Mouse (Mus musculus): Measurements from ENCODE around the gene Chaf1a. TPM values are rescaled to one million over a fixed set of nuclear protein-coding genes. Genes with fewer than 3 reads are reported as not detected.

The Chaf1a gene
- polyA plus RNA-seq, 1 experiment = 33.6 TPM

- no peak for TF ChIP-seq EP300 (IDR thresholded peaks at IDR 0.05; ENCODE audit: insufficient read depth, low read depth, low read length)
- no peak for TF ChIP-seq CTCF (IDR thresholded peaks at IDR 0.05; ENCODE audit: low read depth, low read length)
- TF ChIP-seq POLR2A (IDR thresholded peaks at IDR 0.05; ENCODE audit: insufficient read depth, low read length) = no peak
- H3K27ac ChIP-seq (ENCODE audit: insufficient read depth, low read length) = no peak overlapping the region
- H3K27me3 ChIP-seq (ENCODE audit: control insufficient read depth, insufficient read depth, low read length, poor library complexity, severe bottlenecking) = no peaks in the 10 kb centered on the region
- no peak overlapping the region for H3K4me3 ChIP-seq (ENCODE audit: low read depth, low read length)
- H3K9ac ChIP-seq (ENCODE audit: low read depth, poor library complexity, severe bottlenecking) = no peak overlapping the region
- H3K9me3 ChIP-seq (replicated peaks; ENCODE audit: control insufficient read depth, insufficient read depth, low read length, poor library complexity, severe bottlenecking) = no peaks in the 10 kb centered on the region
- H3K4me1 ChIP-seq (ENCODE audit: control insufficient read depth, insufficient read depth, low read length) = no peaks in the 10 kb centered on the region
- H3K36me3 ChIP-seq (ENCODE audit: control insufficient read depth, insufficient read depth, low read length, poor library complexity, severe bottlenecking) = peaks cover 26% of the 10 kb centered on the region
Observed at GRCm38 (mm10) chr17:56017848-56018247, 22.4 kb upstream of the Chaf1a start.

GRCm38 (mm10) chr17:56018347-56019131, 21.7 kb upstream of the Chaf1a start:
- no peak overlapping the region for H3K4me3 ChIP-seq (ENCODE audit: low read depth, low read length)
- H3K9me3 ChIP-seq (replicated peaks; ENCODE audit: control insufficient read depth, insufficient read depth, low read length, poor library complexity, severe bottlenecking) = no peaks in the 10 kb centered on the region
- no peak overlapping the region for H3K27ac ChIP-seq (ENCODE audit: insufficient read depth, low read length)
- H3K4me1 ChIP-seq (ENCODE audit: control insufficient read depth, insufficient read depth, low read length) = no peaks in the 10 kb centered on the region
- TF ChIP-seq EP300 (IDR thresholded peaks at IDR 0.05; ENCODE audit: insufficient read depth, low read depth, low read length) = no peak
- TF ChIP-seq CTCF (IDR thresholded peaks at IDR 0.05; ENCODE audit: low read depth, low read length) = peak; percentile 74
- no peaks in the 10 kb centered on the region for H3K27me3 ChIP-seq (ENCODE audit: control insufficient read depth, insufficient read depth, low read length, poor library complexity, severe bottlenecking)
- H3K9ac ChIP-seq (ENCODE audit: low read depth, poor library complexity, severe bottlenecking) = no peak overlapping the region
- peaks cover 26% of the 10 kb centered on the region for H3K36me3 ChIP-seq (ENCODE audit: control insufficient read depth, insufficient read depth, low read length, poor library complexity, severe bottlenecking)

GRCm38 (mm10) chr17:56020400-56021084, 19.7 kb upstream of the Chaf1a start:
- no peaks in the 10 kb centered on the region for H3K4me1 ChIP-seq (ENCODE audit: control insufficient read depth, insufficient read depth, low read length)
- H3K9ac ChIP-seq (ENCODE audit: low read depth, poor library complexity, severe bottlenecking) = no peak overlapping the region
- no peaks in the 10 kb centered on the region for H3K9me3 ChIP-seq (replicated peaks; ENCODE audit: control insufficient read depth, insufficient read depth, low read length, poor library complexity, severe bottlenecking)
- no peak overlapping the region for H3K27ac ChIP-seq (ENCODE audit: insufficient read depth, low read length)
- TF ChIP-seq EP300 (IDR thresholded peaks at IDR 0.05; ENCODE audit: insufficient read depth, low read depth, low read length) = no peak
- TF ChIP-seq POLR2A (IDR thresholded peaks at IDR 0.05; ENCODE audit: insufficient read depth, low read length) = no peak
- TF ChIP-seq CTCF (IDR thresholded peaks at IDR 0.05; ENCODE audit: low read depth, low read length) = no peak
- H3K27me3 ChIP-seq (ENCODE audit: control insufficient read depth, insufficient read depth, low read length, poor library complexity, severe bottlenecking) = no peaks in the 10 kb centered on the region
- H3K36me3 ChIP-seq (ENCODE audit: control insufficient read depth, insufficient read depth, low read length, poor library complexity, severe bottlenecking) = peaks cover 19% of the 10 kb centered on the region
- H3K4me3 ChIP-seq (ENCODE audit: low read depth, low read length) = no peak overlapping the region

GRCm38 (mm10) chr17:56021161-56021910, 18.9 kb upstream of the Chaf1a start:
- TF ChIP-seq POLR2A (IDR thresholded peaks at IDR 0.05; ENCODE audit: insufficient read depth, low read length) = no peak
- TF ChIP-seq EP300 (IDR thresholded peaks at IDR 0.05; ENCODE audit: insufficient read depth, low read depth, low read length) = no peak
- TF ChIP-seq CTCF (IDR thresholded peaks at IDR 0.05; ENCODE audit: low read depth, low read length) = no peak
- Histone ChIP-seq H3K27ac (ENCODE audit: insufficient read depth, low read length) (no peak overlapping the region), H3K27me3 (ENCODE audit: control insufficient read depth, insufficient read depth, low read length, poor library complexity, severe bottlenecking) (no peaks in the 10 kb centered on the region), H3K9ac (ENCODE audit: low read depth, poor library complexity, severe bottlenecking) (no peak overlapping the region), H3K36me3 (ENCODE audit: control insufficient read depth, insufficient read depth, low read length, poor library complexity, severe bottlenecking) (peaks cover 11% of the 10 kb centered on the region), H3K4me1 (ENCODE audit: control insufficient read depth, insufficient read depth, low read length) (no peaks in the 10 kb centered on the region), H3K9me3 (replicated peaks; ENCODE audit: control insufficient read depth, insufficient read depth, low read length, poor library complexity, severe bottlenecking) (no peaks in the 10 kb centered on the region), H3K4me3 (ENCODE audit: low read depth, low read length) (no peak overlapping the region)

- Histone ChIP-seq H3K4me3 (ENCODE audit: low read depth, low read length) (no peak overlapping the region), H3K27me3 (ENCODE audit: control insufficient read depth, insufficient read depth, low read length, poor library complexity, severe bottlenecking) (no peaks in the 10 kb centered on the region), H3K27ac (ENCODE audit: insufficient read depth, low read length) (no peak overlapping the region), H3K9me3 (replicated peaks; ENCODE audit: control insufficient read depth, insufficient read depth, low read length, poor library complexity, severe bottlenecking) (no peaks in the 10 kb centered on the region), H3K4me1 (ENCODE audit: control insufficient read depth, insufficient read depth, low read length) (no peaks in the 10 kb centered on the region), H3K9ac (ENCODE audit: low read depth, poor library complexity, severe bottlenecking) (no peak overlapping the region), H3K36me3 (ENCODE audit: control insufficient read depth, insufficient read depth, low read length, poor library complexity, severe bottlenecking) (peaks cover 6% of the 10 kb centered on the region)
- TF ChIP-seq EP300 (IDR thresholded peaks at IDR 0.05; ENCODE audit: insufficient read depth, low read depth, low read length) (no peak), POLR2A (IDR thresholded peaks at IDR 0.05; ENCODE audit: insufficient read depth, low read length) (no peak)
Observed at GRCm38 (mm10) chr17:56022131-56022988, 17.9 kb upstream of the Chaf1a start.
